Mouse (Mus musculus) liver, embryonic 15.5 days (tissue): Measurements from ENCODE around the gene Cbx8. TPM values are rescaled to one million over a fixed set of nuclear protein-coding genes. Genes with fewer than 3 reads are reported as not detected.

Experiments
- ATAC-seq: fragments of 200-750 bp; cut with Nextera tagmentation; 2 replicates; pipeline ENCODE4 v1.8.0; 2017; ENCODE audit warnings: moderate number of reproducible peaks, mild to moderate bottlenecking, moderate library complexity; ENCODE audit not compliant: insufficient read depth
- H3K27ac ChIP-seq: fragments of 300-500 bp; sonication (generic); replicated peaks from 2 replicates; pipeline ENCODE4 v1.5.1; 2015; ENCODE audit warnings: mild to moderate bottlenecking, inconsistent platforms
- H3K27me3 ChIP-seq: fragments of 300-500 bp; sonication (generic); 2 replicates; pipeline ENCODE4 v1.6.1; 2015; ENCODE audit warnings: mild to moderate bottlenecking, inconsistent platforms
- H3K36me3 ChIP-seq: fragments of 300-500 bp; sonication (generic); replicated peaks from 2 replicates; pipeline ENCODE4 v1.6.1; 2015; ENCODE audit warnings: moderate library complexity, mild to moderate bottlenecking, inconsistent platforms
- H3K4me1 ChIP-seq: fragments of 300-500 bp; sonication (generic); replicated peaks from 2 replicates; pipeline ENCODE4 v1.6.1; 2015; ENCODE audit warnings: inconsistent platforms
- H3K4me2 ChIP-seq: fragments of 300-500 bp; sonication (generic); 2 replicates; pipeline ENCODE4 v1.6.1; 2015; ENCODE audit warnings: moderate library complexity, mild to moderate bottlenecking, inconsistent platforms
- H3K4me3 ChIP-seq: fragments of 300-500 bp; sonication (generic); replicated peaks from 2 replicates; pipeline ENCODE4 v1.5.1; 2015; ENCODE audit warnings: mild to moderate bottlenecking, inconsistent platforms
- H3K9ac ChIP-seq: fragments of 300-500 bp; sonication (generic); 2 replicates; pipeline ENCODE4 v1.6.1; 2015; ENCODE audit warnings: moderate library complexity, mild to moderate bottlenecking, inconsistent platforms
- H3K9me3 ChIP-seq: fragments of 300-500 bp; sonication (generic); replicated peaks from 2 replicates; pipeline ENCODE4 v1.6.1; 2016; ENCODE audit warnings: inconsistent platforms
- WGBS: fragments of 180-500 bp; shearing (Covaris S2); methylation state at CpG from one replicate; pipeline ENCODE4 v1.1.7; 2015; ENCODE audit warnings: mixed read lengths; ENCODE audit not compliant: insufficient replicate concordance; 5-methylcytosine and 5-hydroxymethylcytosine counted together
- polyA plus RNA-seq: library from polyadenylated mRNA; unstranded; fragments of >200 nt; fragmentation: Nextera tagmentation; extraction: Ambion mirVana; gene quantifications from 2 replicates; pipeline ENCODE4 v1.2.1, GENCODE M21; 2015

Cbx8 gene
- polyA plus RNA-seq, 1 experiment from 2014 or later: 3.5 TPM

GRCm38 (mm10) chr11:119046601-119047245 lies 6.0 kb upstream of the Cbx8 start:
- Histone ChIP-seq H3K4me3 (0 out of 2 replicates have a peak overlapping the region, but pooled peaks have one; percentile 7), H3K4me1 (peaks cover 46% of the 10 kb centered on the region), H3K9ac (no peak overlapping the region), H3K36me3 (no peaks in the 10 kb centered on the region), H3K27ac (no peak overlapping the region), H3K9me3 (no peaks in the 10 kb centered on the region), H3K27me3 (peaks cover 100% of the 10 kb centered on the region), H3K4me2 (peak overlapping the region; percentile 32)
- 2% methylated on average over 39 of the region's 39 CpGs for WGBS
- peak; percentile 22; the same call in 1 of the 2 replicates for ATAC-seq

DNA sequence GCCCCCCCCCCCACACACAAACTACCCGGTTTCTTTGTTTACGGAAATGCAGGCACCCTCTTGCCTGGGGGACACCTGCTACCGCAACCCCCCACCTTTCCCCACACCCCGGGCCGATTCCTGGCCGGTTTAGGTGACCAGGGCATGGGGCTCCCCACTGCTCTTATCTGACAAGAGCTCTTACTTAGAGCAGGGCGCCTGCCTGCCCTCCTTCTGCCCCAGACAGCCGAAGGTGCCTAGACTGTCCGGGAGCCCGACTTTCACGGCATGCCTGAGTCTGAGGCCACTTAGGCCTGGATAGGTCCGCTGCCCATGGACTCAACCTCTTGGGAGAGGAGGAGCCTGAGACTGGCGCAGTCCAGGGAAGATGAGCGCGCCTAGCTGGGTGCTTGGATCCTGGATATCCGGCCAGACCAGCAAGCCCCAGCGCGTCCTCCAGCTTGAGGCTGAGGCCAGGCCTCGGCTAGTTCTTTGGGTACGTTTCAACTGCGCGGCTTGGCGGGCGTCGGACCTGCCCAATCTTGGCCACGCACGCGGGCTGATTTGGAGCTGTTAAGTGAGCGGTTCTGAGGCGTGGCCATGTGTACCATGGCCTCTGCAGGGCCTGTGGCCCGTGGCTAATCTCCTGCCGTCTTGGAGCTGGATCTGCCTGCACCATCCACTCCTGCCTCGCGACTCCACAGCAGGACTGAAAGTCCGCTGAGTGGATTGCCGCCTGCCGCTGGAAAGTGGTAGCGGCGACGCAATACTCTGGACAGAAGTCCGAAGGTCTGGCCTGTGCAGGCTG lies 4.0 kb upstream of the Cbx8 start:
- H3K27me3 ChIP-seq: peaks cover 100% of the 10 kb centered on the region
- H3K27ac ChIP-seq: no peak overlapping the region
- no peak overlapping the region for H3K4me3 ChIP-seq

GRCm38 (mm10) chr11:119043761-119044550 lies 3.2 kb upstream of the Cbx8 start:
- Histone ChIP-seq H3K4me3 (no peak overlapping the region), H3K9me3 (no peaks in the 10 kb centered on the region), H3K4me2 (0 out of 2 replicates have a peak overlapping the region, but pooled peaks have one; percentile 40), H3K36me3 (peaks cover 5% of the 10 kb centered on the region; the same call in 1 of the 2 replicates), H3K27ac (no peak overlapping the region), H3K9ac (no peak overlapping the region), H3K4me1 (peaks cover 73% of the 10 kb centered on the region), H3K27me3 (peaks cover 100% of the 10 kb centered on the region)
- no peak for ATAC-seq
- 3% methylated on average over 10 of the region's 10 CpGs for WGBS

More for the DNA sequence above, 4.0 kb upstream of the Cbx8 start:
- H3K9ac ChIP-seq: no peak overlapping the region
- H3K4me1 ChIP-seq: peaks cover 66% of the 10 kb centered on the region
- 4% methylated on average over 41 of the region's 41 CpGs for WGBS
- ATAC-seq: no peak
- H3K9me3 ChIP-seq: no peaks in the 10 kb centered on the region
- H3K4me2 ChIP-seq: peak overlapping the region; percentile 40
- H3K36me3 ChIP-seq: no peaks in the 10 kb centered on the region

DNA sequence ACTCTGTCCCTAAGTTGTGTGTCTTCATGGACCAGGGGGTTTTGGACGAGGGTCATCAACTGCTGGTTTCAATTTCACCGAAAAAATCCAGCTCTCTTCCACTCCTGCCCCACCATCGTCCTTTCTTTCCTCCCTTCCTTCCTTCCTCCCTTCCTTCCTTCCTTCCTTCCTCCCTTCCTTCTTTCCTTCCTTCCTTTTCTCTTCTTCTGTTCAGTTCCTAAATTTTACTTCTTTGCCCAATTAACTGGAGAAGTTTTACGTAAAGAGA lies 2.4 kb upstream of the Cbx8 start:
- no peak overlapping the region for H3K4me3 ChIP-seq
- peaks cover 12% of the 10 kb centered on the region; the same call in 1 of the 2 replicates for H3K36me3 ChIP-seq
- no peak overlapping the region for H3K9ac ChIP-seq
- H3K4me1 ChIP-seq: peaks cover 72% of the 10 kb centered on the region
- peaks cover 100% of the 10 kb centered on the region for H3K27me3 ChIP-seq
- H3K4me2 ChIP-seq: no peak overlapping the region
- H3K9me3 ChIP-seq: no peaks in the 10 kb centered on the region
- no peak for ATAC-seq
- WGBS: 3% methylated on average over 4 of the region's 4 CpGs
- H3K27ac ChIP-seq: no peak overlapping the region

DNA sequence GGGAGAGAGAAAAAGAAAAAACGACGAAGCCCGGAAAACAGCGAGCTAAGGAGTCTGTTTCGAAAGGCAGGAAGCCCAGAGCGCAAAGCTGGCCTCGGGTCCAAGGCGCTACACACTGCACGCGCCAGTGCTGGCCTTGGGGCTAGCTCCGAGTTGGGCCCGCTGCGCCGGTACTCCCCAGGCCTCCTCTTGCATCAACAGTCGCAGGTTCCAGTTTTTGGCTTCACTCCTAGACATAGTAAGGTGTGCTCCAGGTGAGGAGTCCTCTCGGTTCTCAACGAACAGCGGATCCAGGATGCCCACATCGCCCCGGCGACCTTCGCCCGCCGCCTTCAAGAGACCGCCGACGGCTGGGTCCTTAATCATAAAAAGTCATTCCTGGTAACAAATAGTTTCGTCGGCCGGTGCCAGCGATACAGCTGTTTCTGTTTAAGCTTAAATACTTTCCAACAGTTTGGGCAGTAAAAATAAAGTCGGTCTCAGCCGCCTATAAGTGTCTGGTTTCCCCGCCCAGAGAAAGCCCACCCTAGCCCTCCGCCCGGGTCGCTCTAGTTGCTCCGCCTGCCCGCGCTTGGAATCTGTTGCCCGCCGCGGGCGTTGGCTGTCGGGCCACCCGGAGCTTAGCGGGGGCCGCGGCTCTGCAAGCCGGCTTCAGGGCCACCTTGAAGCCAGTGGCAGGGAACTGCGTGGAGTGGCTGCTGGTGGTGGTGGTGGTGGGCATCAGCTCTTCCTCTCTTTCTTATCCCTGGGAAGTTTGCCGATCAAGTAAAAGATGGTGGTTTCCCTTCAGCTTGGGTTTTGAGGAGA lies 1.9 kb upstream of the Cbx8 start:
- Histone ChIP-seq H3K36me3 (peaks cover 12% of the 10 kb centered on the region; the same call in 1 of the 2 replicates), H3K27ac (no peak overlapping the region), H3K9me3 (no peaks in the 10 kb centered on the region), H3K4me3 (0 out of 2 replicates have a peak overlapping the region, but pooled peaks have one; percentile 12), H3K9ac (no peak overlapping the region), H3K27me3 (peaks cover 100% of the 10 kb centered on the region), H3K4me1 (peaks cover 69% of the 10 kb centered on the region), H3K4me2 (peak overlapping the region; percentile 25; the same call in 1 of the 2 replicates)
- ATAC-seq: no peak
- 2% methylated on average over 52 of the region's 52 CpGs for WGBS

- H3K27me3 ChIP-seq: peaks cover 100% of the 10 kb centered on the region
- peaks cover 12% of the 10 kb centered on the region; the same call in 1 of the 2 replicates for H3K36me3 ChIP-seq
- no peak overlapping the region for H3K27ac ChIP-seq
- no peaks in the 10 kb centered on the region for H3K9me3 ChIP-seq
- H3K9ac ChIP-seq: no peak overlapping the region
- ATAC-seq: no peak
- peaks cover 70% of the 10 kb centered on the region for H3K4me1 ChIP-seq
- 2% methylated on average over 31 of the region's 31 CpGs for WGBS
- peak overlapping the region; percentile 66 for H3K4me3 ChIP-seq
- H3K4me2 ChIP-seq: peak overlapping the region; percentile 88
These were observed 1.1 kb upstream of the Cbx8 start for GRCm38 (mm10) chr11:119041750-119042465.

GRCm38 (mm10) chr11:119041325-119041716 lies 552 bp upstream of the Cbx8 start:
- H3K4me2 ChIP-seq: peak overlapping the region; percentile 88
- peak overlapping the region; percentile 66 for H3K4me3 ChIP-seq
- peaks cover 12% of the 10 kb centered on the region; the same call in 1 of the 2 replicates for H3K36me3 ChIP-seq
- H3K27me3 ChIP-seq: peaks cover 100% of the 10 kb centered on the region
- peak overlapping the region; percentile 27; the same call in 1 of the 2 replicates for H3K9ac ChIP-seq
- H3K27ac ChIP-seq: no peak overlapping the region
- no peaks in the 10 kb centered on the region for H3K9me3 ChIP-seq
- H3K4me1 ChIP-seq: peaks cover 65% of the 10 kb centered on the region
- under 1% methylated on average over 31 of the region's 31 CpGs for WGBS
- peak; percentile 40 for ATAC-seq

DNA sequence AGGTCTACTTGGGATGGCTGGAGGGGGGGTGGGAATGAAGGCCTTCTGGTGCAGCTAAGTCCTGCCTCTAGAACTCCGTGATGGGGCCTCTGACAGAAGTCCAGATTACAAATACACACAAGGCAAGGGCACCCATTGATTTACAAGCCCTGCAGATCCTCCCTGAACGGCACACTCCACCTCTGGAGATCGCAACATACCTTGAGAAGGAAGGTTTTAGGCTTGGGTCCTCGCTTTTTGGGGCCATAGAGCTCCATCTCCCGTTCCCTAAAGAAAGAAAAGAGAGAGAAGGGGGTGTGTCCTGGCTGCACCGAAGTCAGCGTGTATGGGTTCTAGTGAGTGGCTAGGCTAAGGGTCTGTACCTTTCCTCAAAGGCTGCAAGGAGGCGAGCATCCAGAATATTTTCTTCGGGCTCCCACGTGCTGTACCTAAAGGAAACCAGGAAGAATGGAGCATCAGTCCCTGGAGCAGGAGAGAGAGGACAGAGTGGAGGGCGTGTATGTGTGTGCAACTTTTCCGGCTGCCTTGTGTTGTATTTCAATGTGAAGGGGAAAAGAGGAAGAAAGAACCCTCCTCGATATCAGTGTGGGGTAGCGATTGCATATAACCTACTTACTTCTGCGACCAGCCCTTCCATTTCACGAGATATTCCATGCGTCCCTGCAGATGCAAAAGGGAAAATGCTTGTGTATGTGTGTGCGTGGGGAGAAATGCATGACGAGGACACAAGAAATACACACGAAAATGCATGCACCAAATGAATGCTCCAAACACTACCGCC lies 847 bp downstream of the Cbx8 start:
- Histone ChIP-seq H3K36me3 (peaks cover 12% of the 10 kb centered on the region; the same call in 1 of the 2 replicates), H3K4me1 (peaks cover 54% of the 10 kb centered on the region), H3K27me3 (peaks cover 100% of the 10 kb centered on the region), H3K9me3 (no peaks in the 10 kb centered on the region), H3K4me2 (peak overlapping the region; percentile 88), H3K9ac (peak overlapping the region; percentile 58), H3K4me3 (peak overlapping the region; percentile 66), H3K27ac (peak overlapping the region; percentile 48; the same call in 1 of the 2 replicates)
- 11% methylated on average over 21 of the region's 21 CpGs for WGBS
- no peak for ATAC-seq

- Histone ChIP-seq H3K27ac (no peak overlapping the region), H3K4me1 (peaks cover 53% of the 10 kb centered on the region), H3K27me3 (peaks cover 100% of the 10 kb centered on the region), H3K9ac (no peak overlapping the region), H3K4me2 (no peak overlapping the region), H3K36me3 (peaks cover 12% of the 10 kb centered on the region; the same call in 1 of the 2 replicates), H3K9me3 (no peaks in the 10 kb centered on the region), H3K4me3 (no peak overlapping the region)
- WGBS: 67% methylated on average over 22 of the region's 22 CpGs
- ATAC-seq: no peak
These were observed 1.9 kb downstream of the Cbx8 start for GRCm38 (mm10) chr11:119038744-119039484.
